Mouse (Mus musculus) forelimb bud, embryonic 11.5 days (tissue): Measurements from ENCODE around the gene Pde11a.

Experiments used
- DNase-seq: peaks from one replicate; pipeline ENCODE4 v3.0.0-alpha.2; 2012; ENCODE audit warnings: low read depth, low spot score

Gene Pde11a

DNA sequence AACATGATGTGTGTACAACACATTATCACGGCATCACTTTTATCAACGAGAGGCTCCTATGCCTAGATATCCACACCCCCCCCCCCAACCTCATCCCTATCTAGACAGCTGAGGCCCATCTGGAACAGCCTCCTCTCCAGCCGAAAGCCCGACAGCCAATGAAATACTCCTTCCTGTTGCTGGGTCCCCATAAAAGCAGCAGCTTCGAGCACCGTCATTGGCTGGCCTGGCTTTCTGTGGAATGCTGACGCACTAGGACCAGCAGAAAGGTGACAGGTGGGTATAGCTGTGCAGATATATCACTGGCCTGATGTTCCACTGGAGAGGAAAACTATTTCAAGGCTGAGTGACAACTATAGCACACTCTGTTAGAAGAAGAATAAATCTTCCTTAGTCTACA is 240.7 kb downstream of the Pde11a start:
- DNase-seq, result no peak

DNA sequence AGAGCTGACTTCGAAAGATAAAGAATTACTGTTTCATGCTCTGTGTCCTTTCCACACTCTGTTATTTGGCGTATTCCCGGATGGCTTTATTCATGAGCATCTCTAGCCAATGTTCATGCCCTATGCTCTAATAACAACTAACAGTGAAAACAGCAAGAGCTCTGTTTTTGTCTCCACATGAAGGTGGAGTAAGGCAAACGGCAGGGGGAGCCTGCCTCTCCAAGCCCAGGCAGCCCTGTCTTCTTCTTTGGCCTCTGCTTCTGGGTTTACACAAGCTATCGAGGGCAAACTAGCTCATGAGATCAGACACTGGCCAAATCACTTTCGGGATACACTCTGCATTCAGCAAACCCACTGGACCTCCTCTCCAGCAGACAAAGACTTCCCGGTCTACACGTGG is 241.3 kb downstream of the Pde11a start:
- DNase-seq, result no peak

DNA sequence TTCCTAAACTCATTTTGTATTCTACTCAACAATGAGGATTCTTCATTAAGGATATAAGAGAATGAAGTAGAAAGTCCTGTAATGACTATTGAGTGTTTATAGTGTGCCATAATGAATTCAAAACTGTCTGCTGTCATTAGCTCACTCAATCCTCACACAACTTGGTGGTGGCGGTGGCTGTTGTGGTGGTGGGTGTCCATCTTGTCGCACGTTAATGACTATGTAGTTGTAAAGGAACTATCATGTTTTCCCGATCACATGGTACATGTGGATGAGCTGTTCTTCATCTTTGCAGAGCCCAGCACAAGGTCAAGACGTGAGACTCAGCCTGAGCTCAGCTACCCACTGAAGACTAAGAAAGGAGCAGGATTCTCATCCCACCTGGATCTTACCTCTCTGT is 242.7 kb downstream of the Pde11a start:
- DNase-seq, result no peak

DNA sequence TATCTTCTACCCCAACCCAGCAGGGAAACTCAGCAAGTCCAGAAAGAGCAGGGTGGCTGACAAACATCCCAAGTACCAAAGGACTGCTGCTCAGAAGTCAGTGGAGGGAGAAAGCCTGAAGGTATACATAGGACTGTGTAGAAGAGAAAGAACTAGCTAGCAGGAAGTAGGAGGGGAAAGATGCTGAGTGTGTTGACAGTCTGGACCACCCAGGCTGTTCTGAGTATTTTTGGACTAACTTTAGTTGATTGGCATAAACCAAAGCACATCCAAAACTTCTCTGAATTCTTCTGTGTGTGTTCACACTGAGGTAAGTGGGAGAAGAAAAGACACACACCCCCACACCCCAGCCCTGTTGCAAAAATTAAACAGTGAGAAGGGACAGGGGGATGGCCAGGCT is 248.1 kb downstream of the Pde11a start:
- DNase-seq, result no peak

DNA sequence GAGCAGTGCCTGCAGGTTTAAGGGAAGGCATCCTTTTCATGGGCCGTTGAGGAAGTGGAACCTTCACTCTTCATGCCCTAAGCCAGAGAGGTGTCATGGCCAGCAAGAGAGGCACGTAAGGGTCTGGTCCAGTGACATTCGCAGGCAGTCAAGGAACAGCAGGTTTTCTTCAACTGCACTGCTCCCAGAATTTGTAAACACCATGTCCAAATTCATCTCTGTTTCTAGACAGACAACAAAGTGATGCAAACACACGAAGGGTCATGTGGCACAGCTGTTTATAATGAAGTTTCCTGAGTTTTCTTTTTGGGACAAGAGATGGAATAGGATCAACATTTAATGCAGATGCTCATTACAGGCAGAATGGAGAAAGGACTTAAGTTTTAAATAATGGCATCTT is 249.7 kb downstream of the Pde11a start:
- DNase-seq, result no peak

DNA sequence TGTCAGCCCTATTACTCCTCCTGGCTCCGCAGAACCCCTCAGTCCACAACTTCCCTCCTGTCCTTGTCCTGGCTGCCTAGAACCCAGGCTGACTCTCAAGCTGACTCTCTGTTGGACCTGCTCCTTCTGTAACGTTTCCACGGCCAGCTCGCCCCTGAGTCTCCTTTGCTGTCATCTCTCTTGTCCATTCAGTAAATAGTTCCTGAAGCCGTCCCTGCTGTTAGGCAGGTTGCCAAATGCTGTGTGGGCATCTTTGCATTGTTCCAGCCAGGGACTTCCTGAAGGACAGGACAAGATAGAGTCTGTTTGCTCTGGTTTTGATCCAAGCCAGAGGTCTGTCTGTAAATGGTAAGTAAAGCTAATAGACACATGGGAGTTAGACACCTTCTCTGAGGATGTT is 250.2 kb downstream of the Pde11a start:
- no peak for DNase-seq

DNA sequence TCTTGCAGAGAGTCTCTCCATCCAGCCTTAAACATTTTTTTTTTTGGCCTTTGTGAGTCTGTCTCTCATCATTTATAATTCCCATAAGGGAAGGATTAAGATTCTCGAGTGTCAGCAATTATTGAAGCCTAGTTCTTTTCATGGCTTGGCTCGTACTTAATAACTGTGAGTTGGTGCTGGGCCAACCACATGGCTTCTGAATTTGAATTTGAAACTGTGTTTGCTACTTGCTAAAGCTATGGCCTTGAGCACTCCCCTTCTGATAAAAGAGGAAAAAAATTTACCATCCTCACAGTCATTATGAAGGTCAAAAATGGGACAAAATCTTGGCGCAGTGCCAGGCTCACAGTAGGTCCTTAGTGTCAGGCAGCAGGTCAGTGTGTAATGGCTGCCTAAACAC is 251.4 kb downstream of the Pde11a start:
- DNase-seq, result no peak

DNA sequence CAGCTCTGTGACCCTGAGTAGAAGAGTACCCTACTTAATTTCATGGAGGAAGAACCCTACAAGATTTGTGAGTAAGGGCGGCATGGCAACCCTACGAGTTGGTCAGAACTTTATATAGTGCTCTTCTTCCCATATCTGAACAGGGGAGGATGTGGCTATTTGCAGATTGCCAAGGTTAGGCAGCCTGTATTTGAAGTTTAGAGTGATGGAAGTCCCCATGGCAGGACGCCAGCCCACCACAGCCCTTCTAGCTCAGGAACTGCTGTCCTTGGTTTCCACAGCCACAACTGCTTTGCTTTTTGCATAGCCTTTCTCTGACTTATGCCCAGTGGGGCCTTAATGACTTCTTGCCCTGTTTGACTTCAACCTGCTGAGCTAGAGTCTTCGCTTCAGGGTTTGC is 253.6 kb downstream of the Pde11a start:
- DNase-seq, result no peak

DNA sequence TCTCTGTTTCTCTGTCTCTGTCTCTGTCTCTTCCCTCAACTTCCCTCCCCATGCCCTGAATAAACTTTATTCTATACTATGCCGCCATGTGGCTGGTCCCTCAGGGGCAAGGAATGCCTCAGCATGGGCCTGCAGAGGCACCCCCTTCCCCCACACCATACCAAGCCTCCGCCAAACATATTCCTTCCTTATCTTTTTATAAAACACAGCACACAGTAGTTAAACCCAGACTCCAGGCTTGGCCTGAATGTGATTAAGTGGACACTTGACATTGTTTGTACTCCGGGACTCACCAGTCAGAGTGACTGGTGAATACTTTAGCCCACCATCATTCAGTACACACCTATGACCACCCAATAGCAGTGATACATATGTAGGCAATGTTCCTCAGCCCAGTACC is 254.7 kb downstream of the Pde11a start:
- no peak for DNase-seq

DNA sequence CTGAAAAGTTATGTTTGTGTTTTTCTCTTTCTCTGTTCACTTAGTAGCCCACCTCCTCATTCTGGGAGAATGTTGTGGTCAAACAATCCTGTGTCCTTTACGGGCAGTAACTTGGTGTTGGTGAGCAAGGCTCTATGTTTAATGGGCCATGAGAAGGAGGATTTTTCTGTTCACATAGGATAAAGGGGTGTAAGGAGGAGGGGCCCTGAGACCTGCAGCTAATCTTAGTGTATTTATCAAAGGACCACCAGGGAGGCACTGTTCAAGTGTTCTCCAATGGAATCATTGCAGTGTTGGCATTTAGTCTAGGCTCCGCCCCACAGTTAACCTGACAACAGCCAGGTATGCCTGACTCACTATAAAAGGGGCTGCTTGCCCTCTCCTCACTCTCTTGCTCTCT is 255.2 kb downstream of the Pde11a start:
- DNase-seq, result no peak

DNA sequence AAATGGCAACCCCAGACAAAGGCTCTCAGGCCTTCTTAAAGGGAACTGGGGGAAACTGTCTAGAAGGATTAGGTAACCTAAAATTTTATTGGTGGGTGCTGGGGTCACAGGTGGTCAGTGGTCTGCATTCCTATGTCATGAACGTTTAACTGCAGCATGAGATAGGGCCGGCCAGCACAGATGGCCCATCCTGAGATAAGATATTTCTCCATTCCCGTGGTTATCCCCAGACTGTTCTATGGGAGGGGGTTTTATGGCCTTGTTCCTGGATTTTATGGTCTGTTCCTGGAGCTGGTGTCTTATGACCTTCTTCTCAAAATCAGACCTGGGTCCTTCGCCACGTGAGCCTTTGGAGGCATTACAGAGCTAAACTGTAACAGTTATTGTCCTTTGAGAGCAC is 256.6 kb downstream of the Pde11a start:
- DNase-seq, result no peak

DNA sequence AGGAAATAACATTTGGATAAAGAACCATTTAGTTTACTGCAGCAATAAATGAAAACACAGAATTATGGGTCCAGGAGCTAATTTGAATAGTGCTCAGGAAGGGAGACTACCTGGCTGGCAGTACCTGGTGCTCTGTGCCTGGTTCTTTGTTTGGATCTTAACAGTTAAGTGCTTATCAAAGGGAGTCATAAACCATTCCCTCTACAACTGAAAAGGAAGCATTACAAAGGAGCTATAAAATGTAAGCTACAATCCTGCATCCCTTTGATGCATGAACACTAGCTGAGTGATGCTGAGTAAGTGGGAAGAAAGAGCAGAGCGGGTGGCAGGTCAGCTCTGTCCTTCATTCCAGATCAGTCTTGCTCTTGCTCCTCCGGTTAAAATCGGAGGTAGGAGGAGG is 258.0 kb downstream of the Pde11a start:
- DNase-seq, result no peak

DNA sequence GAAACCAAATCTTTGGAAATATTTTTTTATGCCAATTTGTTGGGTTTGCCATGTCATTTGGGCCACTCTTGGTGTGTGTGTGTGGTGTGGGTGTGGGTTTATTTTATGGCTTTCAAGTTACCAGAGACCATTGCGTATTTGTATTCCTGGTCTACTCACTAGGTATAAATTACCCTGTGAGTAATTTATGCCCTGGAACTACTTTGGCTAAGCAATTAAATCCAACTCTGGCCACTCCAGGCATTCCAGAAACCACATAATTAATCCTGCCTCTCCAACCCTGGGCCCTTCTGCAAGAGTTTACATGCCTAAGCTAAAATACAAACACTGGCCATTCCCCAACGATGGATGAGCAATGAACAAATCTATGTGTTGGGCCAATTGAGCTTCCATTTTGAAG is 261.7 kb downstream of the Pde11a start:
- DNase-seq, result no peak

DNA sequence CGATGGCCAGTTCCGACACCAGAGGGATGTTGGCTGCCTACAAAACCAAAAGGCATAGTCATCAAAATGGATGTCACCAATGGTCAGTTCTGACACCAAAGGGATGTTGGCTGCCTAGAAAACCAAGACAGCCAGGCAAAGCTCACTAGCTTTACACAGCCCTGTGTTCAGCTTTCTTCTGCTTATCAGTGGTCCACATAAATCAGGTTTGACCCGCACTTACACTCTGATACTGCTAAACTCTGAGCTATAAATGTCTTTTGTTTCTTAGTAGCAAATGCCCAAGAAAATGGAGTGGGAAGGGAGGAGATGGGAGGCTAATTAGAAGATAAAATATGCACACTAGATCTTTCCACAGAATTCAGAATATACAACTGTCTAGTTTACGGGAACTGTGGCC is 262.5 kb downstream of the Pde11a start:
- DNase-seq, result no peak

DNA sequence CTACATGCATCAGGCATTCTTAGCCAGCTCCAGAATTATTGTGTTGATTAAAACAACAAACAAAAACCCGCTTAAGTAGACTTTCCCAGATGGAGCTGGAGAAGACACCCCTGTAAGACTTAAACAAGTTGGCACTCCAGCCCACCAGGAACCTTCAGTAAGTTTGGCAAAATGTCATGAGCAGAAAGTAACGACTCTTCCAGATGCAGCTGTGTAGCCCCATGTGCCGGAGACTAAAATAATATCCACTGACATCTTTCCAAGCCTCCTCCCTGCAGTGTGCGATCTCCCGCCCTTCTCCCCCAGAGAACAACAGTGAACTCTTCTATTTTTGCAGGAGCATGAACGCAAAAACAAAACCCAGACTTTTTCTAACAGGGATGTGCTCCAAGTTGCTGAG is 265.5 kb downstream of the Pde11a start:
- DNase-seq, result no peak

DNA sequence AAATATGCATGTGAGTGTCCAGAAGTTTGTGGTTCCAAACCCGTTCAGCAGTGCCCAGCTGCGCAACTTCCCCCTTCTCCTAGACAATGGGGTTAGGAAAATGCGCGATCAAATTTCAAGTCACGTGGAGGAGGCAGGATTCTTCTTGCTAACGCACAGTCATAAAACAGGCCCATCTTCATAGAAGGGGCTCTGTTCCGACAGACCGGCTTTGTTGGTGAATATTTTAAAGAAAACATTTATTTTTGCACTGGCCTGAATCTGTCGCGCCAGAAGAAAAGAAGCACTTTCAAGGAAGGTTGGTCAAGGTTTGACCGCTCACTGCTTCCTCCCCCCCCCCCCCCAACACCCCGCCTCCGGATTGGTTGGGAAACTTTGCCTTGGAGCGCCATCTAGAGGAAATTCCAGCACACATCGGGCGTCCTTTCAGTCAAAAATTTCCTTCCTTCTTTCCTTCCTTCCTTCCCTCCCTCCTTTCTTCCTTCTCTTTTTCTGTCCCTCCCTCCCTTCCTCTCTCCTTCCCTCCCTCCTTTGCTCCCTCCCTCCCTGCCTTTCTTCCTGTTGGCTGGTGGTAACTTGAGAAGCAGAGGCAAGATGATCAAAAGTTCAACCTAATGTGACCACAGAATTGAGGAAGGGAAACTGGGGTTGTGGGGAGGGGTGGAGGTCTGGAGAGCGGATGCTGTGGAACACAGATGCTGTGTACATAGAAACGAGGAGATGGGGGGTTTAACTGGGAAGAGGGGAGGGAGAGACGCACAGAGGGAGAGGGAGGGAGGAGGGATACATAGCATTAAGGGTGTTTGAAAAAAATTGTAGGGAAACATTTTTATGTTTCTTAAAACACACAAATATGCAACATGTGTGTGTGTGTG is 267.9 kb downstream of the Pde11a start:
- DNase-seq, result peak; percentile 92

DNA sequence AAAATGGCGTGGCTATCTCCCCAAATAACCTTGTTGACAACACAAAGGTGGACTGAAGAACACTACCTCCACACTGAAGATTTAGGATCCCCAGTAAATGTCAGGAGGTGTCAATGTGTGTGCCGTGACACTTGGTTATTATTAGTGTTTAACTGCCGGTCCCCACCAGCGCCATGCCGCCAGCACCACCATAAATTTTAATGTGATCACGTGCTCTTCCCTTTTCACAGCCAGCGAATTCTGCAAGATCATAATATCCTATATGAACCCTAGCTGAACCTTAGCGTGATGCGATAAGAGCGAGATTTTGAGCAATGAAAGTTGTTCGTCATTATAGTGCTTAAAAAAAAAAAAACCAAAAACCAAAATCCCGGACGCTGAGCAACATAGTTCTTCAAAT is 269.3 kb downstream of the Pde11a start:
- no peak for DNase-seq

DNA sequence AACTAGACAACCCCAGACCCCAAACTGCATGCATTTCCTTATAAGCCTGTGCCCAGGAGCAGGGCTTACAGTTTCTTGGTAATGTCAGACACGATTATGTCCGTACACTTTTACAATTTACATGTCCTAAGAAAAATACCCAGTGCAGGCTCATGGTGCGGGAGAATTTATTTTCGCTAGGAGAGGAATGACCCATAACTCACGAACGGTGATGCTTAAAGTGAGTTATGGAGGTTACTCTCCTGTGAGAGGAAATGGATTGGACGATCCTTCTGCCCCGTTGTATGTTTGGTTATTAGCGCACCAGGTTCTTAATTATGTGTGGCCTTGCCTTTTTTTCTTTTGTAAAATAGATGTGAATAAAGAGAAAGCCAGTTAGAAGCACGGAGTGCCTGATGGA is 270.4 kb downstream of the Pde11a start:
- no peak for DNase-seq

DNA sequence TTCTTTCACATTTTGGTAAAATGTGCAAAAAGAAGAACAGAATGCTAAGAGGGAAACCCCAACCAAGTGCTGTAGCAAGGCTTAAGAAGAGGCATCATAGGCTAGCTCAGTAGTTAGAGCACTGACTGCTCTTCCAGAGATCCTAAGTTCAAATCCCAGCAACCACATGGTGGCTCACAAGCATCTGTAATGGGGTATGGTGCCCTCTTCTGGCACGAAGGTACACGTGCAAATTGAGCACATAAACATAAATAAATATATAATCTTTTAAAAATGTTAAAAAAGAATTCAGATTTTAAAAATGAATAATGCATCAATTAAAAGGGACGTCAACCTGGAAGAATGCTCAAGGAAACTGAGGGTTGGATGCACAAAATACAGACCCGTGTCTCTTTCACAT is 271.4 kb downstream of the Pde11a start:
- DNase-seq, result no peak

DNA sequence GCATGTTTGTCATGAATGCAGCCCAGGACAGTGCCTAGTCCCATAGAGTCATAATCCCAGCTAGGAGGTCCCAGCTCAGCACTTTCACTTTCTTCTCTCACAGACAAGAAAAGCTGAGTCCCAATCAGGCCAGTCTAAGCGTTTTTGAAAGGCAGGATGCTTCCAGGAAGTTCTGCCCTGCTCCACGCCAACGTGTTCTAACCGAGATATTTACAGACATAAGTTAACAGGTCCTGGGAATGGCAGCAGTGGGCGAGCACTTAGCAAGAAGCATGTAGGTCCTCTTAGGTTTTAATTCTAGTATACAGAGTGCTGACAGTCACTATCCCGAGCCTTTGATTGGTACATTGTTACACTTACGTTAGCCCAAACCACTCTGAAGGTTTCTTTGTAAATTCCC is 273.3 kb downstream of the Pde11a start:
- DNase-seq, result no peak

DNA sequence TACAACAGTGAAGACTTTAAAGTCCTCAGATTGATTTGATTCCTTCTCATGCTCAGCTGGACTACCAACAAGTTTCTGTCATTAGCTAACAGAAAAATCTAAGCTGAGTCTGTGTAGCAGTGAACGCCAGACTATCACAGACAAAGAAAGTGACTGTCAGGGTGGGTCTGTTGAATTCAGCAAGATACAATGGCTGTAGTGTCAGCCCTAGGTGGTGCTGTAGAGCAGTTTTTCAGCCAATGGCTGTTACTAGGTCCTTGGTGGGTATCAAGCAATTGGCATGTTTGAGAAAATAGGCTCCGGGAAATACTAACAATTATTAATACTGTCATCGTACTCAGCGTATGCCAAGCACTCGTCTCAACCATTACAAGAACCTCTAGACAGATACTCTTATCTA is 274.5 kb downstream of the Pde11a start:
- DNase-seq, result no peak

DNA sequence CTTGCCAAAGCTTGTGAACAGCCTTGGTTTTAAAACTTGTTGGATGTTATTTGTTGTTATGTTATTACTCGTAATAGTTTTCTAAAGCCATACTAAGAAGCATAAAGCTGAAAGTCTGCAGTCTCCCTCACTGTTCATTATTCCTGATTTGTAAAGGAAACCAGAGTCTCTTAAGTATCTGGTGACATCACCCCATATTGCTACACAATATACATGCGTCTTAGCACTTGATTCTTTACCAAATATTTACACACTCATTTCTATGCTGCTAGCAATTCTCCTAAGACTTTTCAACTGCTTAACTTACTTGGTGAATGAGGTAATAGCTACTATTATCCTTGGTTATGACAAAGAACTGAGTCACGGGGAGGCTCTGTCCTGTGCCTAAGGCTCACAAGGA is 278.4 kb downstream of the Pde11a start:
- DNase-seq, result no peak

DNA sequence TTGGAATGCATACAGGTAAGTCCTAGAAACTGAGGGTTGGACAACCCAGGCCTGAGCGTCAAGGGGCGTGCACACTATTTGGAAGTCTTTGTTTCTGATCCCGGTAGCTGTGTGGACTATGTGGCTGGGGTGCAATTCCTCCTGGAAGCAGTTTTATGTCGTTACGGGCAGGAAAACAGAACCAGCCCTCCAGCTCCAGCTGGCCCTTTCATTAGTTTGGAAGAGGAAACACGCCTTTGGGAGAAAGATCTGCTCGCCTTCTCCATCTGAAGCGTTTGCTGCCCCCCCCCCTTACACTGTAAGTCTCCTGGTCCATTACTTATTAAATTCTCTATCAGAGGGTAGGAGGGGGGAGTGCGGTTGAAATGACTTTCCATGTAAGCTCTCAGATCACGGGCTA is 279.0 kb downstream of the Pde11a start:
- no peak for DNase-seq
